Mouse (Mus musculus): Measurements from ENCODE around the gene Klb. TPM values are rescaled to one million over a fixed set of nuclear protein-coding genes. Genes with fewer than 3 reads are reported as not detected.

Gene Klb
- total RNA-seq, 2 experiments from 2014 or later: 0.62 to 0.81 TPM

DNA sequence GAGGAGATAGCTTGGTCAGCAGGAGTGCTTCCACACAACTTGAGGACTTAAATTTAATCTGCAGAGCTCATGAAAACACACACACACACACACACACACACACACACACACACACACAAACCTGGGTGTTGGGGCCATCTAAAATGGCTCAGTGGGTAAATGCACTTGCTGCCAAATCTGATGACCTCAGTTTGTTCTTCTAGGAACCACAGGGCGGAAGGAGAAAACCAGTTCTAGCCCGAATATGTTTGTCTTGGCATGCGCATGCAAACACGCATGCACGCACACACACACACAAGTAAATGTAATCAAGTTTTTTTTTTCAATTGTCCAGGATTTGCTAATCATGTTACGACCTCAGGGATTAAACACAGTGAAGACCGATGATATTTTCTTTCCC is 23.4 kb downstream of the Klb start:
- no peak for DNase-seq (ENCODE audit: low spot score in 2 of 2)

DNA sequence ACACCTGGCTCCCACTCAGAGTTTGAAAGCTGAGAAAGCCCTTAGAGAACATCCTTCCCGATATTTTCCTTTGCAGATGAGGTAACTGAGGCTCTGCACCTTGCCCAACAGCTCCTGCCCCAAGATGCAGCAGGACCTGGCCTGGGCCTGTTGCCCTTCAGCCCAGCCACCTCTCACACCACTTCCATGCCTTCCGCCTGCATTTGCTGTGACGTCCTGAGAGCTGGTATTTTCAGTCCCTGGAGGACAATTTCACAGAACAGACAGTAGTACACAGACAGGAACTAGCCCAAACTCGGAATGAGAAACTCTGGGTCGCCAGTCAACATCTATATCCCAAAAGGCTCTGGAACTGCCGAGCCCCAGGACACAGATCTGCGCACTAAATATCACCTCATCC is 26.6 kb downstream of the Klb start:
- no peak for DNase-seq (ENCODE audit: low spot score in 2 of 2)

DNA sequence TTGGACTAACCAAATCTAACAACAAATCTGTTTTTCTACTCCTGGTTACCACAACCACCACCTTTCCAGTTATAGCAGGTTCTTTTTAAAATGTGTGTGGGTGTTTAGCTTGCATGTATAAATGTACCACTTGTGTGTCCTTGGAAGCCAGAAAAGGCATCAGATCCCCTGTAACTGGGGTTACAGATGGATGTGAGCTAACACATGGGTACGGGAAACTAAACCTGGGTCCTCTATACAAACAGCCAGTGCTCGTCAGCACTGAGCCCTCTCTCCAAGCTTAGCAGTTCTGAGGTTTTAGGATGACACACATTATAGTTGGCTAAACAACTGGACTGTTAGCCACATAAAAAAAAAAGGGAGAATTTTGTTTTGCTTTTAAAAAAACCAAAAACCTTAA is 37.6 kb downstream of the Klb start:
- no peak for DNase-seq (ENCODE audit: low spot score in 2 of 2)

DNA sequence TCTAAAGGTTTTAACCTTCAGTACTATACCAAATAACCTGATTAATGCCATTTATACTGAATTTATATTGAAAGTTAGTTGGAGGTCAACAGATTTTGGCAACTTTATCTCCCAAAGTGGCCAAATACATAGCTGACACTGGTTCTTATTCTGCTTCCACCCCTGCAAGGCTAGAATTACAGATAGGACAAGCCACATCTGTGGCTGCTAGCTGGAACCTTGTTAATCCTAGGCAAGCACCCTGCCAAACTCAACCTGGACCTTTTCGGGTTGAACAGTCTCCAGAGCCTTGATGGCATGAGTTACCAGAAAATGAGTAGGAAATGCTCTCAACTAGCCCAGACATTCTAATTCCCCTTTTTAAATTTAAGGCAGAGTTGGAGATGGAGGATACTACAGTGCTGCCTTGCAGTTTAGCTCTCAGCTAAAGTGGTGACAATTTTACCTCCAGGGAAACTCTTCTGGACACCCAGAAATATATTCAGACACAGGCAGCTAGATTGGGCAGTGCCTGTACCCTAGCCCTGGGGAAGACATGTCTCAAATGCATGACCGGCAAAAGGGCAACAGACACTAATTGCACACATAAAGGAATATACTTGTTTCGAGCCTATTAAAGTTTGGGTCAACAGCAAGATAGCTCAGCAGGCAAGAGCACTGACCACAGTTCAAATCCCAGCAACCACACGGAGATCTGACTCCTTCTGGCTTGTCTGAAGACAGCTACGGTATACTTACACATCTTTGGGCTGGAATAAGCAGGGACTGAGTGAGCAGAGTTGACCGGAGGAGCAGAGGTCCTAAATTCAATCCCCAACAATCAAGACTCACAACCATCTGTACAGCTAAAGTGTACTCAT is 39.1 kb downstream of the Klb start:
- no peak for DNase-seq (ENCODE audit: low spot score in 2 of 2)

DNA sequence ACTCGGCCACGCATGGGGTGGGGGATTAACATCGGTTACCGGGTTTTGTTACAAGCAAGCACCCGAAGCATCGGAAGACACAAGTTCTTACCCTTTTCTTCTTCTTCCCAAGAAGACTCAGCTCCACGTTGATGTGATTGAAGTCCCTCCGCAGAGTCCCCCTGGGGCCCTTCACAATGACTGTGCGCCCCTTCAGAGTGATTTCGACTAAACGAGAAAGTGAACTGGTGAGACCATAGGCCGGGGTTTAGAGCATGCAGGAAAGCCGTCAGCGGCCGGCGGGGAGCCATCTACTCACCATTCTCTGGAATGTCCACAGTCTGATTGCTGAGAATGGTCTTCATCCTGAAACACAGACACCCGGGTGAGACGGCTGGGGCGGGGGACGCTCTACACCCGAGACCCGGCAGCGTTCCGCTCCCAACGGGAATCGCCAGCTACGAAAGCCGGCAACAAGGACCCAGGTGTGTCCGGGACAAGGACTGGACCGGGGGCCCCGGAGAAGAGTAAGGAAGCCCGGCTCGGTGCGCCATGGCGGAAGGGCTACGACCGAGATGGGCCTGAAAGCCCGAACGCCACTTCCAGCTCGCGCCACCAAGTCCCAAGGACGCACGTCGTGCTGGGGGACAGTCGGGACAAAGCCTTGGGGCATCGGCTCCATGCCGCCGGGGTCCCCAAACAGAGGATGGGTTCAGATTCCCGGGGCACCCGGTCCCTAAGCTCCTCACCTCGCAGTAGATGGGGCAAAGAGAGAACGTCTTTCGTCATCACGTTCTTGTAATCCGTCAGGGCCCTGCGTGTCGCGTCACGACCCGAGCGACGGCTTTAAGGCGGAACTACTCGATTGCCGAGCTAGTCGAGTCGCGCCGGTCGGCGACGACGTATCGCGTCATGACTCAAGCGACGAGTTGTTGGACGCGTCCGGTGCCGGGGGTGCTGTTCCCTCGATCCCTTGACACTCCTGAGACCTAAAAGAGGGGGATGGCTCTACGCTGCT is 42.8 kb downstream of the Klb start, which contains the start of the genes Rpl9 and Lias:
Gene Rpl9 (minus strand): TSS at position 797 of the 997 bp plus-strand sequence.
Gene Lias (plus strand): TSS at position 850 of the 997 bp plus-strand sequence.
- peak; percentile 98 to 99 for DNase-seq (ENCODE audit: low spot score in 2 of 2)

DNA sequence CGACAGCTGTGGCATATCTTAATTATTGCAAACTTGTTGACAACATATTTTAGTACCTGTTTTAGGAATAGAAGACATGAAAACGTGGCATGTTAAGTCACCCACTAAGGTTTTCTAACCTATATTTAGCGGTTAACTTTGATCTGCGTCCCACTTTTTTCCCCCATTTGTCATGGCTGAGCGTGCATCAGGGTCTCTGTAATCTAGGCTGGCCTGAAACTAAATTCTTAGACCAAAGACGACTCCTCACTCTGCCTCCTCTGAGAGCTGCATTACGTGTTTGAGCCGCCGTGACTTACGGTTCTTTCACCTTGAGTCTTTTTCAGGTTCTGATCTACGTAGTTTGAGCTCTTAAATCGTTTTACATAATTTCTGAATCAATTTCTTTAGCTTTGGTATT is 43.6 kb downstream of the Klb start:
- DNase-seq (ENCODE audit: low spot score in 2 of 2): no peak

DNA sequence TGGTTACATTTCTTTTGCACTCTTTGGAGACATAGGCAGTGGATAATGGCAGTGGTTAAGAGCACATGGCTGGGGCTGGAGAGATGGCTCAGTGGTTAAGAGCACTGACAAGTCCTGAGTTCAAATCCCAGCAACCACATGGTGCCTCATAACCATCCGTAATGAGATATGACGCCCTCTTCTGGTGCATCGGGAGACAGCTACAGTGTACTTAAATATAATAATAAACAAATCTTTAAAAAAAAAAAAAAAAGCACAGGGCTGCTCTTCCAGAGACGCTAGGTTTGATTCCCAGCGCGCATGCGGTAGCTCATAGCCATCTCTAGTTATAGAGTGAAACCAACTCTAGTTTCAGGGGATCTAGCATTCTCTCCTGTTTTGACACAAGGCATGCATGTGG is 46.3 kb downstream of the Klb start:
- no peak for DNase-seq (ENCODE audit: low spot score in 2 of 2)

DNA sequence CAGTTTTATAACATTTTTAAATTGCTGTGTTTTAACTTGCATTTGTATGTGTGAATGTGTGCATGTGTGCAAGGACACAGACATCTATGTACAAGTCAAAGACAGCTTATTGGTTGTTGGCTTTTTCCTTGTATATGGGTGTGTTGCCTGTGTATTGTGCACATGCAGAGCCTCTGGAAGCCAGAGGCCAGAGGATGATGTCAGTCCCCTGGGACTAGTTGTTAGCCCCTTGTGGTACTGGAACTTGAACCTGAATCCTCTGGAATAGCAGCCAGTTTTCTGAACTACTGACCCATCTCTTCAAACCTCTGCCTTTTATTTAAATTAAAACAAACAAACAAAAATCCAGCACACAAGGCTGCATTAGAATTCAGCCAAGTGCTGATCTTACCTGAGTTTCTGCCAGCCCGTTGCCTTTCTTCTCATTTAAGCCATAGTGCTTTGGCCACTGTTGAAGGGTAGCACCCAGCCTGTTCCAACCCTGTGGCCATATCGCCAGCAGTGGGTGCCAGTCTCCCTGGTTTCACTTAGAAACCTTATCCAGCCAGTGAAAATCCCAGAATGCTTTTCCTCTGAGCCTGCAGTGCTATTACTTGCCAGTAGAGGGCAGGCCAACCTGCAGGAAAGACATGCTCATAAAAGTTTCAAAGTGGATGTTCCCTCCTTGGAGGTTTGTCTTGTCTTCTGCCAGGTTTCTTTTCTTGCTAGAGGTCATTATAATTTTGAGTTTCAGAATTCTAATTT is 53.3 kb downstream of the Klb start:
- DNase-seq (ENCODE audit: low spot score in 2 of 2): peak; percentile 65 to 89

DNA sequence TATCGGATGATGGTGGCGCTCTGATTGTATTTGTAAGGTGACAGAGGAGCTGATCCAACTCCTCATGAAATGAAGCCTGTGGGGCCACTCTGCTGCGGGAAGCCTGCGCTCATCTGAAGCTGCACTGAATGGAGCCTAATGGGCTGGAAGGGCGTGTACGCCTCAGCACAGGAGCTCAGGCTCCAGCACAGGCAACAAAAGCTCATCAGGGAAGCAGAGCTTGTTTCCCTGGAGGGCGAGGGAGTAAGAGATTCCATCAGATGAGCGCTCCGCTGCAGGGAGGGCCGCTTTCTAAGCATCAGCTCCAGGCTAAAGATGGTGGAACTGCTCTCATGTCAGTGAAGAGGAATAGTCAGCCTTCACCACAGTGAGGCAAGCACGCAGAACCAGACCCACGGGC is 59.9 kb downstream of the Klb start:
- no peak for DNase-seq (ENCODE audit: low spot score in 2 of 2)

DNA sequence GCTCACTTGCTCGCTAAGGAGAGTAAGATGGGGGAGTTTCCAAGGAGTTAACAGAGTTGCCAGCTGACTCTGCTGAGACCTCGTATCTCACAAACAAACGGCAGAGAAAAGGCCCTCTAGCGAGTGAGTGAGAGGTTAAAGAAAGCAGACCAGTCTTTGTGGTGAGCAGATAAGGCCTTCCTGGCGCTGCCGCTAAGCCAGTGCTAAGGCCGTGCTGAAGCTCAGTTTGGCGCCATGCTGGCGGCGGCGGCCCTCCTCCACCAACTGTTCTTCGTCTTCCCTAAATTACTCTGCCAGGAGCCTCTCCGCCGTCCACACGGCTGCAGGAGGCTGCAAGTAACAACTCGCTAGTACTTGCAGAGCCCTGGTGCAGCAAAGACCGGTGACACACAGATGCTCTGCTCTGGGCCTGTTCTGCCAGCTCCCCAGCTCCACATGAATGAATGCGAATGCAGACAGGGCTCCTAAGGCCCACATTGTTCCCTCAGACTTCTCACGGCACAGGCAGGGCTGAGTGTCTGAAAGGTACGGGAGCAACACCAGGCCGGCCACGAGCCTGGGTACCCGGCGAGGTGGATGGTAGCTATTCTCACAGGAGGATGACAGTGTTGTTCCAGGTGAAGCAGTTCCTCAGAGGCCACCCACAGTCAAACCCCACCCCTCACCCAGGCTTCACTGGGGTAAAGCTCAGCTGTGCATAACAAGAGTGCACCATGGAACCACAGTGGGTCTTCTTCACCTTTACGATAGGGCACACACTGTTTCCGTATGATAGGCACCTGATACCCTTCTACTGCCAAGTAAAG is 67.7 kb downstream of the Klb start:
- DNase-seq (ENCODE audit: low spot score in 2 of 2): no peak

DNA sequence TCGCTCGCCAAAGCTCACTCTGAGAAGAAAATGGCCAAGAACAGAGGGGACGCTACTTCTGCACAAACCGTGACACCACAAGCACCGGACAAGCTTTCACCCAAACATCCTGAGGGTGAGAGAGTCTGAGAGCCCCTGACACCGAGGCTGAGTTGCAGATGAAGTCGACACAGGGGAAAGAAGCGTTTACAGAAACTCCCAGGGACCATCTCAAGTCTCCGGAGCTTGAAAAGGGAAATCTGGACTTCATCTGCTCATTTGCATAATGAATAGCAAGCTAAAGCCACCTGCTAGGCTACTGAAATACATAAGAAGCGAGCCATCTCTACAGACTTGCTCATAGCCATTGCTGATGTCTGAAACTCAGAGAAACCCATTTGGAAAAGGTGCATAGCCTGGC is 71.0 kb downstream of the Klb start:
- no peak for DNase-seq (ENCODE audit: low spot score in 2 of 2)

DNA sequence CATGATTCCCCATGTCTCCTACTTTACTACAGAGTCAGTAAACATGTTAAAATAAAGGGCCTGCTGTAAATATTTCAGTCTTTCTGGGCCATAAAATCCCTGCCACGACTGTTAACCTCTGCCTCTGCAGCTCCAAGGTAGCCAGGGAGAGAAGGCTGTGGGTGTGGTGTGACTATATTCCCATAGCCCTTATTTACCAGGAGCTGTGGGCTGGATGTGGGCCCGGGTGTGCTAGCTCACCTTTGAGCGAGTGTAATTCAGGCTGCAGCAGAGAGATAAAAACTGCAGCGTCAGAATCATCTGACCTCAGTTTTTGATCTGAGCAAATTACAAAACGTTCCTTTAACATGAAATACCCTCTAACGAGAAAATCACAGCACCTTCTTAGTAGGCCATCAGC is 72.7 kb downstream of the Klb start:
- DNase-seq (ENCODE audit: low spot score in 2 of 2): no peak

DNA sequence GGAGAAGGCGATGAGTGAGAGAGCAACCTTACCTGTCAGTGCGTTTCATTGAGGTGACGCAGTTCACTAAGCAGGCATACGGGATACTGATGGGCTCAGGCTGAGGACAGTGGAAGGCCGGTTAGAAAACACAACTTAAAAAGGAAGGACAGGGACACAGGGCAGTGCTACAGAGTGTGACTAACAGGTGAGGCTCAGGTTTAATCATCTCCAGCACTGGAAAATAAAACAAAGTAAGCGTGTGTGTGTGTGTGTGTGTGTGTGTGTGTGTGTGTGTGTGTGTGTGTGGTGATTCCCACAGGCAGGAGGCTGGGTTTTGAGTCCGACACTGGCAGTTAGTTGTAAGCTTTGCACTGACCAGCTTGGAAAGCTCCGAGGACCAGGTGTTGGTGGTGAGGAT is 74.7 kb downstream of the Klb start:
- no peak for DNase-seq (ENCODE audit: low spot score in 2 of 2)

DNA sequence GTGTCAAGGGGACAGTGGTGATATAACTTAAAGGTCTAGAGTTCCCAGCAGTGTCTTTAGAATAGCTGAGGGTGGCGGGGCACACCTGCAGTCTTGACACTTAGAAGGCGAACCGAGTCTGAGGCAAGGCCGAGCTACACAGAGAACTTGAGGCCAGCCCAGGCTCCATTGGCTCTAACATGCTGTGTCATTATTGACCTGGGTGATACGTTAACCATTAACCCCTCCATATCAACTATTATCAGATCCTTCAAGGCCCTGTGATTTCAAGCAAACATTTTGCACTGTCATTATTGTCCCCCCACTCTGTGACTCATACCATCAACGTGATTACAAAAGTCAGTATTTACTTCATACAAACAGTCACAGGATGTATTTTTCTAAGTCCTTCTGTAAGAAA is 76.1 kb downstream of the Klb start:
- DNase-seq (ENCODE audit: low spot score in 2 of 2): no peak

DNA sequence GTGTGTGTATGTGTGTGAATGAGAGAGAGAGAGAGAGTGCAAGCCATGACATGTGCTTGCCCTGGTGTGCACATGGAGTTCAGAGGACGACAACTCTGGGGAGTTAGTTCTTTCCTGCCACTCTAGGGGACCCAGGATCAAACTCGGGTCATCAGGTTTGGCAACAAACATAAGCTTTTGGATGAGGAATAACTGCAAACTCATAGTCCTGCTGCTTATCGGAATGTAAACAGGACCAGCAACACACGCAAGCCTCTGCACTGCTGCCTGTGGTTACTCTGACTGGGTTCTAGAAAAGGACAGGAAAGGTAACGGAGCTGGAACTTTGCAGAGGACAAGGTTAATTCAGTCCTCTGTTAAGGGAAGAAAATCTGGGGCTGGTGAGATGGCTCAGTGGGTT is 77.1 kb downstream of the Klb start:
- no peak for DNase-seq (ENCODE audit: low spot score in 2 of 2)

DNA sequence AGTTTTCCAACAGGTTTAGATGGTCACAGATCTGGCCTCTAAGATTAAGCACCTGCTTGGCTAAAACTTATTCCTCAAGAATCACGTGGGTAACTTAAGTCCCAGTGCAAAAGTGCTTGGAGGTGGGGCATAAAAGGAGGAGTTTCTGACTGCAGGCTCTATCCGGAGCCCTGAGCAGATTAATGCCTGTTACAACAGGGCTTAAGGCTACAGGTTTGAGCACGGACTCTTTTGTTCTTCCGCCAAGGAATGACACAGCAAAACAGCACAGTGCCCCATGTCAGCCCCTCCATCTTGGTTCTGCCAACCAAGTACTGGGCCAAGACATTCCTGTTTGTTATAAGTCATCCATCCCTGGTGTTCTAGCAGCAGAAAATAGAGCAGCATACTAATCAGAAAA is 80.2 kb downstream of the Klb start:
- DNase-seq (ENCODE audit: low spot score in 2 of 2): no peak

DNA sequence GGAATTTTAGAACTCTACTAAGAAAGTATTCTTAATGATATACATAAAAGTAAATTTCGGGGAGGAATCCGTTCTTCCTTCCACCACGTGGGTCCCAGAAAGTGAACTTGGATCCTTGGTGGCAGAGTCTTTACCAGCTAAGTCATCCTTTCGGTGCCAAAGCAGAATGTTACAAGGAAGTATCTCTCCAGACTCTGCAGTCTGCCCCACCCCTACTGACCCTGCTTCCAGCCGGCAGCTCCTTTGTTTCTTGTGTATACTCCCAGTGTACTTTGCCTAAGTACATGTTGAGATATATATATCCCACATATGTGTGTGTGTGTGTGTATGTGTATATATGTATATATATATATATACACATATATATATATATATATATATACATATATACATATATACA is 81.3 kb downstream of the Klb start:
- no peak for DNase-seq (ENCODE audit: low spot score in 2 of 2)
